Mouse (Mus musculus) megakaryocyte-erythroid progenitor cell, adult 5-6 weeks (primary cell): ENCODE results near the gene Itgb3. TPM values are rescaled to one million over a fixed set of nuclear protein-coding genes. Genes with fewer than 3 reads are reported as not detected.

Source experiments
- ATAC-seq: replicated peaks from 2 replicates; pipeline ENCODE4 v1.8.0; 2016; ENCODE audit warnings: mild to moderate bottlenecking, inconsistent platforms; ENCODE audit not compliant: severe bottlenecking, poor library complexity, low FRiP score, low TSS enrichment
- total RNA-seq, 2 experiments: library from RNA; stranded (forward) in 1 of 2; stranded (reverse) in 1 of 2; fragments of 200-1000, 215-1000 nt in 1 of 2; fragments of >200 nt in 1 of 2; fragmentation: Nextera tagmentation in 1 of 2; gene quantifications; 2 replicates each; pipeline ENCODE4 v1.2.3; 2014 to 2017

Itgb3 gene
- total RNA-seq, 2 experiments from 2014 or later = 0.94 to 2.6 TPM

- no peak; the same call in 1 of the 2 replicates for ATAC-seq
Observed at GRCm38 (mm10) chr11:104614130-104614529, 6.3 kb downstream of the Itgb3 start.

DNA sequence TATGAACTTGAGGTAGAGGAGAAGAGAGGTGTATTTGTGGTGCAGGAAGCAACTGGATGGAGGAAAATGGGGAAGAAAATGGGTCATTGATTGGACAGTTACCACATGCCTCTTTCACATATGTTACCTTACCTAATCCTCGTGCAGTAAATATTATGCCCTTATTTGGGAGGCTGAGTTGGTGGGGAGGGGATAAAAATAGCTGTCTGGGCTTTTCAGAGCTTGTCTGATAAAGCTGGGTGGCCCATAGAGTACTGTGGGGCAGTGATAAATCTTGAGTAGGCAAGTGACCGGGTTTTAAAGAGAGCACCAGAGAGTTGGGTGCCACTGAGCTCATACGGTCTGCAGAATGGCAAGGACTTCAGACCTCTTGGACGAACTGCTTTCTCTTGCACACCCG is 8.4 kb downstream of the Itgb3 start:
- 0 out of 2 replicates have a peak, but pooled peaks have one; percentile 19 for ATAC-seq

DNA sequence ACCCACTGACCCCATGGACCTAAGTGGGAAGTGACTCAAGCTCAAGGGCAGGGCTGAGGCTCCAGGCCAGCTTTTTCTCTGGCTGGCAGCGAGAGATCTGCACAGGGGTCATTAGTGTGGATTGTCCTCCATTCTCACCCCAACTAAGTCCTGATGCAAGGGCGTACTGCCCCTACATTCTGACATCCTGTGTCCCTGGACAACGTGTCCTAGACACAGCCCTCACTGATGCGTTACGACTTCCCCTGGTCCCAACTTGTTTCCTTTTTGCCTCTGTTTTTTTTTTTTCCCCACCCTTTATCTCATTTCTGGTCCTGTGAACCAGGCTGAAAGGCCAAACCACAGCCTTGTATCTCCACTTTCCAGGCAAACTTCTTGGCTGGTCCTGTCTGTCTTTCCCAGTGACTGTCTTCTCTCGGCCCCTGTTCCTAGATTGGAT is 10.9 kb downstream of the Itgb3 start:
- ATAC-seq = peak; percentile 44

DNA sequence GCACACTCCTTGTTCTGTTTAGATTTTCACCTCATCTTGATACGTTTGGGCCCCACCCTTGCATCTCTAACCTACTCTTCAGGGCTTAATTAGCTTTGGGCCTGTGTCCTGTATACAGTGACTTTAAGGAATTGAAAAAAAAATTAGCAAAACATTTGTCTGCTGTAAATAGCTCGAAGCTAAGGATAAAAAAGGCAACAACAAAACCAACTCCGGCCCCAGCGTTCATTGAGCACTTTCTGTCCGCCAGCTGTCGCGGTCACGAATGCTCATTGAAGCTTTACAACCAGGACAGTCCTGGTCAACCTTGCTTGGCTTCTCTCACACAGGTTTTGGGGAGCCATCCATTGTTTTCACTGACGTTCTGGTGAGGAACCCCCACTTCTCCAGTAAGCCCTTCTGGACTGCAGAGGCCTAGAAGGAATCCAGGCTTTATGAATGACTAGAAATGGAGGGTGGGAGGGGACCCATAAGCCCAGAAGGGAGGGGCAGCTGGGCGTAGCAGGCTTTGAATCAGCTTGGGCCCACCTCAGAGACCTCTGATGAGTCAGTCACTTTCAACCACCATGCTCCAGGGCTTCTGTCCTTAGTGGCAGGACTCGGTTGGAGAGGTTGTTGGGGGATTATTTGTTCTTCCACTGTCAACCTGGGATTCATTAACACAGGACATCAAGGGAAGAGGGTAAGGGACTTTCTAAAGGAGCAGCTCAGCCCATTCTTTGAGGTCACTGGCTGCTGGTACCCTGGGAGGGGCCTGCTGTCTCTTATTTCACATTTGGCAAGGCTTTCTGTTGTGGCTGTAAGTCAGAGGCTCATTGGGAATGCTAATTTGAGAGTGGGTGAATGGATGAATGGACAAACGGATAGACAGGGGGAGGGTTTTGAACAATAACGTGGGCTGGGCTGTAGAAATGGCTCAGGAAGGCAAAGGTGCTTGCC is 11.6 kb downstream of the Itgb3 start:
- ATAC-seq = no peak

DNA sequence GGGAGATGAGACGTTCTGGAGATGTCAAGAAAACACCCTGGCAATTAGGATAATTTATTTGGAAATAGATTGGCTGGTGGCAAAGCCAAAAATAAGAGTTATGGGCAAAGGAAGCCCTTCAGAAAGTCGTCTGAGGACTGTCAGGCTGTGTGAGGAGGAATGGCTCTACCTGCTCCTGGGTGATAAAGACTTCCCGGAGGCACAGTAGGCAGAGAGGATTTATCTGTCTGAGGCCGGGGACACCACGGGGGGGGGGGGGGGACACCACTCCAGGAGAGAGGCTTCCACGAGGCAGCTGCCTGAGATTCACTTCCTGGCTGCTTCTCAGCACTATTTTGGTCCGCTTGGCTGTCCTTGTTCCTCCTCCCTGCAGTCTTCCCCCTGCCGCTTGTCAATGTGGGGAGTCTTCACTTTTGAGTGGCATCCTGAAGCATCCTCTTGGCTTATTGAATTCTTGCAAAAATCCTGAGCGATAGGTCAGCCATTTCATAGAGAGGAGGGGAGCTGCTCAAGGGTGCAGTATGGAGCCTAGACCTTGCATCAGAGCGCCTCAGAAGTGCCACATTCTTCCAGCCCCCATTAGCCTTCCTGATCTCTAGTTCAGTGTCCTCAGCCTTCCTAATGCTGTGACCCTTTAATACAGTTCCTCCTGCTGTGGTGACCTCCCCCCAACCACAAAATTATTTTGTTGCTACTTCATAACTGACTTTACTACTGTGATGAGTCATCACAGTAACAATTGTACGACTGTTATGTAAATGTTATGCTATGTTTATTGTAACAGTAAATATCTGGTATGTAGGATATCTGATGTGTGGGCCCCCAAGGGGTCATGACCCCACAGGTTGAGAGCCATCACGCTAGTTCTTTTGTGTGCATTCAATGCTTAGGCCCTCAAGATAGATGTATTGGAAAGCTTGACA is 14.5 kb downstream of the Itgb3 start:
- ATAC-seq = peak; percentile 34; the same call in 1 of the 2 replicates

- ATAC-seq = no peak
Observed at GRCm38 (mm10) chr11:104624791-104625391, 17.1 kb downstream of the Itgb3 start.

DNA sequence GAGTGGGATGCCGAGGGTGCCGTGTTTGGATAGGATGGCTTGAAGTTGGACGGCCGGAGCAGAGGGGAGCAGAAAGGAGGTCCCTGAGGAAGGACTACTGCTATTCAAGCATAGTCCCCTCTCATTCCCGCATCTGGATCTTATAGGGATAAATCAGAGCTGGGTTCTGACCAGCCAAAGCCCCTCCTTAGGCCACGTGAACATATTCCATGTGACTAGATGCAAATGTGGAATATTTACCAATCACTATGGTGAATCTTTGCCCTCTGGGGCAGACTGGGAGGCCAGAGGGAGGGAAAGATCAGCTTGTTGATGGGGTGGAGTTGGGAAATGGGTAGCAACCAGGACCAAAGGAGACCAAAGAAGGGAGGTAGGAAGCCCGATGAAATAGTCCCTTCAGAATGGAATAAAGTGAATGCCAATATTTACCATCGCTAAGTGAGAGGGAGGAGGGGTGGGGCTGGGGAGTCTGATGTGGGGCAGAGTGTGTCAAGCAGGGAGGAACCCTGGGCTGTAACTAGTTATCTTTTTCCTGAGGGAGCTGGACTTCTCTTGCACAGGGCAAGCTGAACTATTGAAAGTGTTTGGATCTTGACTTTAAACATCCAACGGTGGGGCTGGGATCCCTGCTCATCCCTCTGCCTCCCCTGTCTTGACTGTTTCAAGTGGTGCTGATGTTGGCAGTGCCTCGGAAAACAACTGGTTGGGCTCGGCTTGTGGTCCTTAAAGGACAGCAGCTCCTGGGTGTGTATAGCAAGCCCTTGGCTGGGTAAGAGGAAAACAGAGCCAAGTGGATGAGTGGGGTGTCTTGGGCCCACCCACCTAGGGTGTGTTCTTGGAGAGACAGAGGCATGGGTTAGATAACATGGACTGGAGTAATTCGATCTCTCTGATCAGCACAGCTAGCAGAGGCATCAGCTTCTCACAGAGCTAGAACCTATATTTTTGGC is 17.9 kb downstream of the Itgb3 start:
- peak; percentile 56 for ATAC-seq

- ATAC-seq = no peak
Observed at GRCm38 (mm10) chr11:104626635-104627034, 18.8 kb downstream of the Itgb3 start.

- ATAC-seq = no peak
Observed at GRCm38 (mm10) chr11:104627616-104628301, 20.0 kb downstream of the Itgb3 start.

- no peak for ATAC-seq
Observed at GRCm38 (mm10) chr11:104628566-104628965, 20.8 kb downstream of the Itgb3 start.

DNA sequence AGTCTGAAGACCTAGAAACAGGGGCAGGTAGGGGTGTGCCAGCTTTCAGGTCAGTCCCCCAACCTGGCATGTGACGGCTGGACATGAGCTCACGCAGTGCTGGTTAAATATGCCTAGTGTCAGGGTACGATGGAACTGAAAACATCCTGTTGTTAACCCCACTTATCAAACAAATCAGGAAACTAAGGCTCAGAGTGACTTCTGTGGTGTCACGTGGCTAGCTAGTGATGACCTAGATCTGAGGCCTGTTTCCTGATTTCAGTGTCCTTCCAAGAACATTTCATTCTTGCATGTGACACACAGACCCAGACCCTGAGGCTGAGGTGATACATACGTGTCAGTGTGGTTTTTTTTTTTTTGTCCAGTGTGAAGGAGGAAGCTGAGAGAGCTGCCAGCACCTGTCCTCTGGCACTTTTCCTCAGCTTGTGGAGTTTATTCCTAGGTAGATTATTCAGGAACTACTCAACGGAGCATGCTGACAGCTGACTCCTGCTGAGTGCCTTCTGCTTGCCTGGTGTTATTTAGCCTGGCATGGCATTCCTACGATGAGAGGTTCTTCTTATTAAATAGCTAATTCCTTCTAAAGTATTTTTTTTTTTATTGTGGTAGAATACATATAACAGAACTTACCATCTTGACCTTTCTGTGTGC is 22.5 kb downstream of the Itgb3 start:
- ATAC-seq = no peak

GRCm38 (mm10) chr11:104631306-104631705 is 23.5 kb downstream of the Itgb3 start:
- no peak for ATAC-seq

GRCm38 (mm10) chr11:104637010-104637409 is 29.2 kb downstream of the Itgb3 start:
- no peak for ATAC-seq

- ATAC-seq = no peak
Observed at GRCm38 (mm10) chr11:104638006-104638405, 30.2 kb downstream of the Itgb3 start.

DNA sequence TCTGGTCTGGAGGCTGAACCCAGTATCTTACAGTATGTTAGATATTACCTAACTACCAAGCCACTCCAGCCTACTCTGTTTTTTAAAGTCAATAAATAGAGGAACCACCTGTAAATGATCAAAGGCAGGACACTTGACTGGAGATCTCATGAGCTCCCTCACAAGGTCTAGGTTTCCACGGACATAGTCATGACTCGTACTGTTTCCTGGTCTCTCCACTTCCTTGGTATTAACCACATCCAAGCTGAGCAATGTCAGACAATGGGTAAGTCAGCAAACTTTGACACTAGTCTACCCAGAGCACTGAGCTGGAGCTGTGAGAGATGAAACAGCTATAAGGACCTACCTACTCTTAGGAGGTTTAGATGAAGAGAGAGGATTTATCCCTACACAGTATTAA is 31.1 kb downstream of the Itgb3 start:
- no peak for ATAC-seq

- ATAC-seq = no peak
Observed at GRCm38 (mm10) chr11:104639634-104640033, 31.8 kb downstream of the Itgb3 start.

DNA sequence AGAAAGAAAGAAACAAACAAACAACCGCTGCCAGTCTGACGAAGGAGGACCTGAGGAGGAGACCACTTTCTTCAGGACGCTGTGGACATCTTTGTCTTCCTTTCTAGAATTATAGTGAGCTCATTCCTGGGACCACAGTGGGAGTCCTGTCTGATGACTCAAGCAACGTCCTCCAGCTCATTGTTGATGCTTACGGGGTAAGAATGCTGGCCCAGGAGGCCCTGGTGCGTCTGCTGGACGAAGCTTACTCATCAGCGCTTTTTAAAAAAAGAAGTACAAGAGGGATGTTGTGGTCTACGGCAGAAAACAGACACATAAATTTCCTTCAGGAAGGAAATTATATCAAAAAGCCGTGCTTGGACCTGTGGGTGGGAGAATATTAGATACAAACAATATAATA is 33.1 kb downstream of the Itgb3 start:
- no peak for ATAC-seq

DNA sequence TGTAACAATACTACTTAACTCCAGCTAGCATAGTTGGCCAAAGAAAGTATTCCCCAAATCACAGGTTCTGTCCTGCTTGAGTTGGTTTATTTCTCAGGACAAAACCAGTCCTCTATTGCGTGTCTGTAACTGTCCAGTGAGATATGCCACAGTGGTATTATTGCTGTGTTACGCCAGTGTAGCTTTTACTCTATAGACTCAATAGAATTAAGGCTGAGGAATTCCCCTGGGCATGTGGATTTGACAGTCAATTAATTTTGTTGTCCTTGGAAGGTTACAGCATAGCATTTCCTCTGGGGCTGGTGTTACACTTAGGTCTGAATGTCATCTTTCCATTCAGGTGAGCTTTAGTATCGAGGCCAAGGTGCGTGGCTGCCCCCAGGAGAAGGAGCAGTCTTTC is 35.4 kb downstream of the Itgb3 start:
- ATAC-seq = no peak
